Mouse (Mus musculus): ENCODE measurements at regions not wholly inside any gene's neighbourhood (a gene's known extent, or its start where the extent isn't known, plus 50 kb on each side); places are given as distances from the start of the nearest gene placed in this dataset.
"Not testable (repeated sequence)": the region's sequence is repeated elsewhere in the genome, so short reads cannot be mapped to it uniquely, and the experiment has no call there.

- DNase-seq = no peak
- intact Hi-C loops (cut with DNase I) = no loop called here
Observed at GRCm38 (mm10) chr7:64101679-64102078, 52.0 kb upstream of the Trpm1 start.

- no peak for DNase-seq
Observed at GRCm38 (mm10) chr7:64099606-64100005, 54.0 kb upstream of the Trpm1 start.

GRCm38 (mm10) chr7:64090067-64090466 is 63.6 kb upstream of the Trpm1 start:
- DNase-seq = no peak
- intact Hi-C loops (cut with DNase I) = no loop called here

More at GRCm38 (mm10) chr7:64099606-64100005, 54.0 kb upstream of the Trpm1 start:
- intact Hi-C loops (cut with DNase I) = no loop called here

- intact Hi-C loops (cut with DNase I) = no loop called here
- no peak for DNase-seq
Observed at GRCm38 (mm10) chr7:64089034-64089433, 64.6 kb upstream of the Trpm1 start.

GRCm38 (mm10) chr7:64083978-64084377 is 69.7 kb upstream of the Trpm1 start:
- DNase-seq; intact Hi-C loops (cut with DNase I): not testable (repeated sequence)

GRCm38 (mm10) chr7:64082651-64083050 is 71.0 kb upstream of the Trpm1 start:
- intact Hi-C loops (cut with DNase I) = no loop called here
- DNase-seq = no peak

GRCm38 (mm10) chr7:64082201-64082600 is 71.4 kb upstream of the Trpm1 start:
- intact Hi-C loops (cut with DNase I) = no loop called here
- DNase-seq = no peak

GRCm38 (mm10) chr7:64081618-64082017 is 72.0 kb upstream of the Trpm1 start:
- no peak for DNase-seq
- intact Hi-C loops (cut with DNase I) = no loop called here

- intact Hi-C loops (cut with DNase I) = no loop called here
- DNase-seq = no peak
Observed at GRCm38 (mm10) chr7:64081019-64081418, 72.6 kb upstream of the Trpm1 start.

GRCm38 (mm10) chr7:64079301-64079700 is 74.3 kb upstream of the Trpm1 start:
- intact Hi-C loops (cut with DNase I) = loop anchor here (5.0 kb wide), 1 partner anchor 222 kb away; no protein-coding TSS in a partner anchor
- DNase-seq = no peak

GRCm38 (mm10) chr7:64078646-64079045 is 75.0 kb upstream of the Trpm1 start:
- DNase-seq = no peak
- intact Hi-C loops (cut with DNase I) = loop anchor here (5.0 kb wide), 1 partner anchor 221 kb away; no protein-coding TSS in a partner anchor

GRCm38 (mm10) chr7:64077526-64077925 is 76.1 kb upstream of the Trpm1 start:
- intact Hi-C loops (cut with DNase I) = loop anchor here (2.0 to 5.0 kb wide), 2 partner anchors 220 to 325 kb away; no protein-coding TSS in a partner anchor

GRCm38 (mm10) chr7:64076764-64077360 is 76.8 kb upstream of the Trpm1 start:
- intact Hi-C loops (cut with DNase I) = loop anchor here (2.0 to 5.0 kb wide), 2 partner anchors 220 to 324 kb away; no protein-coding TSS in a partner anchor
- DNase-seq = no peak

More at GRCm38 (mm10) chr7:64077526-64077925, 76.1 kb upstream of the Trpm1 start:
- DNase-seq = peak in 1 of 2 experiments; percentile 11

- DNase-seq = no peak
- intact Hi-C loops (cut with DNase I) = loop anchor here (2.0 to 5.0 kb wide), 2 partner anchors 219 to 323 kb away; no protein-coding TSS in a partner anchor
Observed at GRCm38 (mm10) chr7:64075696-64076313, 77.8 kb upstream of the Trpm1 start.

- DNase-seq = no peak
- intact Hi-C loops (cut with DNase I) = loop anchor here (5.0 kb wide), 1 partner anchor 217 kb away; no protein-coding TSS in a partner anchor
Observed at GRCm38 (mm10) chr7:64074661-64075234, 78.9 kb upstream of the Trpm1 start.

- DNase-seq = no peak
- intact Hi-C loops (cut with DNase I) = no loop called here
Observed at GRCm38 (mm10) chr7:64074186-64074585, 79.4 kb upstream of the Trpm1 start.

- no peak for DNase-seq
- intact Hi-C loops (cut with DNase I) = no loop called here
Observed at GRCm38 (mm10) chr7:64073781-64074180, 79.9 kb upstream of the Trpm1 start.

GRCm38 (mm10) chr7:64070930-64071329 is 82.7 kb upstream of the Trpm1 start:
- intact Hi-C loops (cut with DNase I) = no loop called here
- DNase-seq = no peak

GRCm38 (mm10) chr7:64065529-64066247 is 87.9 kb upstream of the Trpm1 start:
- intact Hi-C loops (cut with DNase I) = no loop called here

GRCm38 (mm10) chr7:64064460-64065241 is 89.0 kb upstream of the Trpm1 start:
- intact Hi-C loops (cut with DNase I) = loop anchor here (5.0 kb wide), 1 partner anchor 88 kb away; the partner anchor contains the start of gene Trpm1
- peak; percentile 21 to 29 for DNase-seq

More at GRCm38 (mm10) chr7:64065529-64066247, 87.9 kb upstream of the Trpm1 start:
- DNase-seq = peak in 1 of 2 experiments; percentile 14

Measured in gastrocnemius, postnatal 36 days (tissue).